Mouse (Mus musculus) stomach, embryonic 14.5 days (tissue): ENCODE results near the gene Oca2. TPM values are rescaled to one million over a fixed set of nuclear protein-coding genes. Genes with fewer than 3 reads are reported as not detected.

Source experiments
- ATAC-seq: fragments of 200-750 bp; cut with Nextera tagmentation; 2 replicates; pipeline ENCODE4 v1.8.0; 2017; ENCODE audit warnings: low read depth, moderate TSS enrichment; ENCODE audit not compliant: insufficient number of reproducible peaks, insufficient read depth, low FRiP score
- H3K27ac ChIP-seq: fragments of 300-500 bp; sonication (generic); 2 replicates; pipeline ENCODE4 v1.5.1; 2014; ENCODE audit warnings: mild to moderate bottlenecking, low read length, moderate library complexity, mixed read lengths
- H3K27me3 ChIP-seq: fragments of 300-500 bp; sonication (generic); 2 replicates; pipeline ENCODE4 v1.6.1; 2014; ENCODE audit warnings: low read length, control low read depth, mixed read lengths; ENCODE audit not compliant: control insufficient read depth, insufficient read depth
- H3K36me3 ChIP-seq: fragments of 300-500 bp; sonication (generic); 2 replicates; pipeline ENCODE4 v1.6.1; 2014; ENCODE audit warnings: mild to moderate bottlenecking, control low read depth, low read length, moderate library complexity, mixed read lengths; ENCODE audit not compliant: control insufficient read depth, insufficient read depth
- H3K4me1 ChIP-seq: fragments of 300-500 bp; sonication (generic); 2 replicates; pipeline ENCODE4 v1.6.1; 2014; ENCODE audit warnings: low read length, control low read depth, mixed read lengths; ENCODE audit not compliant: control insufficient read depth, insufficient read depth
- H3K4me2 ChIP-seq: fragments of 300-500 bp; sonication (generic); replicated peaks from 2 replicates; pipeline ENCODE4 v1.6.1; 2014; ENCODE audit warnings: low read depth, low read length, control low read depth
- H3K4me3 ChIP-seq: fragments of 300-500 bp; sonication (generic); 2 replicates; pipeline ENCODE4 v1.5.1; 2014; ENCODE audit warnings: low read depth, low read length, control low read depth
- H3K9ac ChIP-seq: fragments of 300-500 bp; sonication (generic); replicated peaks from 2 replicates; pipeline ENCODE4 v1.6.1; 2014; ENCODE audit warnings: low read depth, mild to moderate bottlenecking, control low read depth, low read length, moderate library complexity, mixed read lengths
- H3K9me3 ChIP-seq: fragments of 300-500 bp; sonication (generic); 2 replicates; pipeline ENCODE4 v1.6.1; 2016; ENCODE audit warnings: low read depth, low read length, control low read depth; ENCODE audit not compliant: control insufficient read depth
- WGBS: fragments of 180-500 bp; shearing (Covaris S2); extraction: QIAGEN DNeasy Blood & Tissue Kit; methylation state at CpG from one replicate; pipeline ENCODE4 v1.1.7; 2014; 5-methylcytosine and 5-hydroxymethylcytosine counted together
- polyA plus RNA-seq: library from polyadenylated mRNA; unstranded; fragments of >200 nt; fragmentation: Nextera tagmentation; extraction: Ambion mirVana; gene quantifications from 2 replicates; pipeline ENCODE4 v1.2.1, GENCODE M21; 2014

Gene Oca2
- polyA plus RNA-seq, 1 experiment from 2014 or later = 0.07 TPM

GRCm38 (mm10) chr7:56315630-56316529 is 76.3 kb downstream of the Oca2 start:
- H3K27ac ChIP-seq = no peak overlapping the region
- no peaks in the 10 kb centered on the region for H3K9me3 ChIP-seq
- ATAC-seq = no peak

GRCm38 (mm10) chr7:56327738-56328137 is 88.2 kb downstream of the Oca2 start:
- no peak overlapping the region for H3K27ac ChIP-seq
- H3K36me3 ChIP-seq = no peaks in the 10 kb centered on the region
- H3K4me1 ChIP-seq = no peaks in the 10 kb centered on the region
- H3K4me2 ChIP-seq = no peak overlapping the region
- no peak overlapping the region for H3K9ac ChIP-seq
- 38% methylated on average over 4 of the region's 4 CpGs for WGBS
- no peak for ATAC-seq
- no peaks in the 10 kb centered on the region for H3K27me3 ChIP-seq
- no peaks in the 10 kb centered on the region for H3K9me3 ChIP-seq
- H3K4me3 ChIP-seq = no peak overlapping the region

More at GRCm38 (mm10) chr7:56315630-56316529, 76.3 kb downstream of the Oca2 start:
- Histone ChIP-seq H3K4me2 (no peak overlapping the region), H3K36me3 (no peaks in the 10 kb centered on the region), H3K9ac (no peak overlapping the region), H3K4me1 (no peaks in the 10 kb centered on the region), H3K4me3 (no peak overlapping the region), H3K27me3 (no peaks in the 10 kb centered on the region)
- 69% methylated on average over 7 of the region's 7 CpGs for whole genome bisulfite sequencing

- Histone ChIP-seq H3K9me3 (no peaks in the 10 kb centered on the region), H3K36me3 (no peaks in the 10 kb centered on the region), H3K4me2 (no peak overlapping the region), H3K27me3 (no peaks in the 10 kb centered on the region), H3K4me1 (no peaks in the 10 kb centered on the region), H3K4me3 (no peak overlapping the region), H3K27ac (no peak overlapping the region), H3K9ac (no peak overlapping the region)
- 42% methylated on average over 3 of the region's 3 CpGs for WGBS
- no peak for ATAC-seq
Observed at GRCm38 (mm10) chr7:56348528-56348927, 109.0 kb downstream of the Oca2 start.

- Histone ChIP-seq H3K4me2 (no peak overlapping the region), H3K9me3 (no peaks in the 10 kb centered on the region), H3K4me3 (no peak overlapping the region), H3K9ac (no peak overlapping the region), H3K27ac (no peak overlapping the region), H3K27me3 (no peaks in the 10 kb centered on the region), H3K4me1 (no peaks in the 10 kb centered on the region), H3K36me3 (no peaks in the 10 kb centered on the region)
- ATAC-seq = no peak
- 62% methylated on average over 4 of the region's 4 CpGs for WGBS
Observed at GRCm38 (mm10) chr7:56356658-56357342, 117.2 kb downstream of the Oca2 start.

GRCm38 (mm10) chr7:56381750-56382421 is 142.3 kb downstream of the Oca2 start:
- 78% methylated on average over 4 of the region's 4 CpGs for WGBS
- Histone ChIP-seq H3K4me1 (no peaks in the 10 kb centered on the region), H3K36me3 (no peaks in the 10 kb centered on the region), H3K9ac (no peak overlapping the region), H3K4me3 (no peak overlapping the region), H3K27ac (no peak overlapping the region), H3K4me2 (no peak overlapping the region), H3K27me3 (no peaks in the 10 kb centered on the region), H3K9me3 (no peaks in the 10 kb centered on the region)
- ATAC-seq = peak; percentile 76

GRCm38 (mm10) chr7:56382706-56383105 is 143.1 kb downstream of the Oca2 start:
- H3K4me3 ChIP-seq = no peak overlapping the region
- no peaks in the 10 kb centered on the region for H3K4me1 ChIP-seq
- H3K27me3 ChIP-seq = no peaks in the 10 kb centered on the region
- H3K27ac ChIP-seq = no peak overlapping the region
- no peak overlapping the region for H3K9ac ChIP-seq
- no peaks in the 10 kb centered on the region for H3K36me3 ChIP-seq
- 82% methylated on average over 1 of the region's 1 CpGs for WGBS
- H3K9me3 ChIP-seq = no peaks in the 10 kb centered on the region
- H3K4me2 ChIP-seq = no peak overlapping the region
- ATAC-seq = no peak

GRCm38 (mm10) chr7:56388295-56388694 is 148.7 kb downstream of the Oca2 start:
- Histone ChIP-seq H3K9ac (no peak overlapping the region), H3K36me3 (no peaks in the 10 kb centered on the region), H3K27me3 (no peaks in the 10 kb centered on the region), H3K4me1 (no peaks in the 10 kb centered on the region), H3K27ac (no peak overlapping the region), H3K4me3 (no peak overlapping the region), H3K4me2 (no peak overlapping the region), H3K9me3 (no peaks in the 10 kb centered on the region)
- no peak for ATAC-seq
- 78% methylated on average over 2 of the region's 2 CpGs for WGBS

GRCm38 (mm10) chr7:56418182-56418836 is 178.7 kb downstream of the Oca2 start:
- H3K36me3 ChIP-seq = no peaks in the 10 kb centered on the region
- no peak overlapping the region for H3K4me3 ChIP-seq
- H3K9ac ChIP-seq = no peak overlapping the region
- no peaks in the 10 kb centered on the region for H3K9me3 ChIP-seq
- no peak overlapping the region for H3K27ac ChIP-seq
- no peak for ATAC-seq
- WGBS = 73% methylated on average over 6 of the region's 6 CpGs
- no peaks in the 10 kb centered on the region for H3K4me1 ChIP-seq
- no peaks in the 10 kb centered on the region for H3K27me3 ChIP-seq
- H3K4me2 ChIP-seq = no peak overlapping the region
